Comparison of ENCODE assay signal across 10 mouse cellular contexts in the genomic region with DNA sequence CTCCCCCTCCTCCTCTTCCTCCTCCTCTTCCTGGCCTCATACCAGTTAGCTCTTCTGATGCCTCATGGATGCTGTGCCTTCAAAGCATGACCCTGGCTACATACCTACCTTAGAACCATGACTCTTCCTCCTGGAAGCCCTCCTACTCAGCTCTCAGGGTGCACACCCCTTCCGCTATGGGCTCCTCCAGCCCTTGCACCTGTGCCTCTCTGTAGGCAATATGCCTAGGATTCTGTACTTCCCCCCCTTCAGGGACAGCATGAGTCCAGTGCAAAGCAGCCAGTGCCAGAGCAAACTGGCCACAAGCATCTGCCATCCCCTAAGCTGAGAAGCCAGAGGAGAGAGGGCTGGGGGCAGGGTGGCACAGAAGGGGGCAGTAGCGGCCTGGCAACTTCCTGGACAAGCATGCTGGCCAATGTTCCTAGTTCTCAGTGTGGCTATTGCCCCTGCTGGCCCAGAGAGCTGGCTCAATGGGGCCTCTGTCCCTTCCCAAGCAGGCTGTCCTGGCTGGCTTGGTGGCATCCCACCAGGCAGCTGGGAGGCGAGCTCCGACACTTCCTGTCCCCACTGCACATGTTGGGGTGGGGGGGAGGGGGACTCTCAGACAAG. TPM values are rescaled to one million over a fixed set of nuclear protein-coding genes. Genes with fewer than 3 reads are reported as not detected.
DNase-seq lines count a peak whose midpoint lies in the region; ATAC-seq and TF ChIP-seq lines count a peak whose summit lies in the region.
"Had no signal": no experiment of that assay in that cellular context is flagged by ENCODE, and none has a peak within 500 bp of the region (broad histone marks: within the 10 kb centered on the region; RNA-seq: fewer than 3 reads in every experiment).

No protein-coding gene starts in this region.

- H3K4me1 ChIP-seq in heart, embryonic 13.5 days = peaks cover 83% of the 10 kb centered on the region
- peaks cover under 1% of the 10 kb centered on the region for H3K4me1 ChIP-seq in forebrain, embryonic 14.5 days (ENCODE audit: control insufficient read depth, insufficient read depth, low read length)

- TF ChIP-seq POLR2A in myocyte (IDR thresholded peaks at IDR 0.05; ENCODE audit: insufficient read length, low read depth) = no peak

- H3K79me2 ChIP-seq in myocyte (ENCODE audit: control insufficient read depth, insufficient read depth) = peaks cover 30% of the 10 kb centered on the region

- 81% methylated on average over 4 of the region's 4 CpGs for WGBS in heart, embryonic 13.5 days
- 63% methylated on average over 4 of the region's 4 CpGs for WGBS in forebrain, embryonic 14.5 days

- peaks cover 53% of the 10 kb centered on the region for H3K36me3 ChIP-seq in heart, embryonic 13.5 days
- peaks cover 24% of the 10 kb centered on the region for H3K36me3 ChIP-seq in myocyte (ENCODE audit: control insufficient read depth, insufficient read depth)
- H3K36me3 ChIP-seq in forebrain, embryonic 14.5 days (ENCODE audit: control insufficient read depth, insufficient read depth, low read length) = no peaks in the 10 kb centered on the region

- no peak for ATAC-seq in heart, embryonic 13.5 days (ENCODE audit: extremely low read depth, insufficient number of reproducible peaks, low FRiP score, low TSS enrichment)
- ATAC-seq in granulocyte monocyte progenitor cell, adult 5-6 weeks (replicated peaks; ENCODE audit: poor library complexity, severe bottlenecking) = no peak
- no peak for ATAC-seq in erythroid progenitor cell, adult 5-6 weeks (replicated peaks; ENCODE audit: low FRiP score, poor library complexity, severe bottlenecking)
- ATAC-seq in forebrain, embryonic 14.5 days = no peak

- H3K27ac ChIP-seq in heart, embryonic 13.5 days (replicated peaks) = 0 out of 2 replicates have a peak overlapping the region, but pooled peaks have one; percentile 8
- H3K27ac ChIP-seq in forebrain, embryonic 14.5 days (ENCODE audit: low read depth, low read length) = no peak overlapping the region

- H3K4me3 ChIP-seq in heart, embryonic 13.5 days = no peak overlapping the region
- H3K4me3 ChIP-seq in myocyte = no peak overlapping the region
- H3K4me3 ChIP-seq in forebrain, embryonic 14.5 days (ENCODE audit: low read depth, low read length) = no peak overlapping the region
- H3K4me3 ChIP-seq: kidney, embryonic 15.5 days had no signal

- H3ac ChIP-seq in myocyte (ENCODE audit: control insufficient read depth, insufficient read length) = no peak overlapping the region

- no peaks in the 10 kb centered on the region for H3K27me3 ChIP-seq in heart, embryonic 13.5 days (replicated peaks)
- H3K27me3 ChIP-seq in myocyte (ENCODE audit: control insufficient read depth, insufficient read depth, insufficient read length) = no peaks in the 10 kb centered on the region
- H3K27me3 ChIP-seq in forebrain, embryonic 14.5 days (replicated peaks; ENCODE audit: control insufficient read depth, insufficient read depth, low read length) = no peaks in the 10 kb centered on the region
- H3K27me3 ChIP-seq: kidney, embryonic 15.5 days had no signal

- no peak overlapping the region for H3K4me2 ChIP-seq in heart, embryonic 13.5 days
- no peak overlapping the region for H3K4me2 ChIP-seq in myocyte (ENCODE audit: low read depth)
- H3K4me2 ChIP-seq in forebrain, embryonic 14.5 days (ENCODE audit: low read length) = no peak overlapping the region
- H3K4me2 ChIP-seq: kidney, embryonic 15.5 days had no signal

- DNase-seq in heart, adult 18-20 months = no peak
- DNase-seq in cerebellum, adult 9-10 months = peak; percentile 58
- DNase-seq in layer of hippocampus, adult 18-20 months (ENCODE audit: low spot score in 2 of 2) = peak; percentile 64 to 84
- DNase-seq in forebrain, embryonic 14.5 days (ENCODE audit: low spot score) = no peak
- DNase-seq: adrenal gland, postnatal 36 days had no signal

- no peaks in the 10 kb centered on the region for H3K9me3 ChIP-seq in heart, embryonic 13.5 days
- H3K9me3 ChIP-seq in forebrain, embryonic 14.5 days (replicated peaks; ENCODE audit: control insufficient read depth, low read length) = no peaks in the 10 kb centered on the region
- H3K9me3 ChIP-seq: kidney, embryonic 15.5 days had no signal

- H3K9ac ChIP-seq in heart, embryonic 13.5 days = no peak overlapping the region; the same call in 1 of the 2 replicates
- H3K9ac ChIP-seq in forebrain, embryonic 14.5 days (ENCODE audit: low read length) = no peak overlapping the region
- H3K9ac ChIP-seq: kidney, embryonic 15.5 days had no signal

TF ChIP-seq in myocyte, 11 proteins besides CTCF, POLR2A, EP300 and RAD21:
- TF ChIP-seq TCF3 (IDR thresholded peaks at IDR 0.05; ENCODE audit: insufficient read length, low read depth) (no peak), REST (IDR thresholded peaks at IDR 0.05; ENCODE audit: insufficient read depth, insufficient read length) (no peak), TCF12 (IDR thresholded peaks at IDR 0.05; ENCODE audit: insufficient read depth, poor library complexity, severe bottlenecking) (no peak), POLR2AphosphoS2 (IDR thresholded peaks at IDR 0.05; ENCODE audit: insufficient read length, low read depth) (no peak), SRF (IDR thresholded peaks at IDR 0.05; ENCODE audit: control insufficient read depth, insufficient read length, low read depth) (no peak), MYOD1 (IDR thresholded peaks at IDR 0.05; ENCODE audit: control insufficient read depth in 1 of 3, insufficient read length in 2 of 3, low read depth in 2 of 3) (peak; percentile 46 to 76 (median 53)), MYOG (IDR thresholded peaks at IDR 0.05; ENCODE audit: control insufficient read depth in 1 of 3, insufficient read depth in 1 of 3, insufficient read length in 2 of 3, low read depth in 2 of 3) (peak in 1 of 3 experiments; percentile 70), E2F4 (IDR thresholded peaks at IDR 0.05; ENCODE audit: insufficient read depth) (no peak), USF1 (IDR thresholded peaks at IDR 0.05; ENCODE audit: low read depth) (no peak), MAX (IDR thresholded peaks at IDR 0.05; ENCODE audit: low read depth) (no peak), CEBPB (IDR thresholded peaks at IDR 0.05; ENCODE audit: insufficient read depth, poor library complexity, severe bottlenecking) (no peak)

RNA-seq across cellular contexts. Expression of a gene that starts 28.8 kb away (rescaled TPM):
- 20.8 and 22.6 TPM in 2 replicates for polyA plus RNA-seq in heart, embryonic 13.5 days (2015; fragmentation: Nextera tagmentation; extraction: Ambion mirVana)
- 10 to 100 TPM; 33.9 to 34.9 TPM for total RNA-seq in heart, adult 18-20 months (2021)
- 10 to 100 TPM; 61.8 to 65.7 TPM for total RNA-seq in layer of hippocampus, adult 18-20 months (2021)
- polyA plus RNA-seq in myocyte (2012; fragmentation: generic; extraction: Trizol) = 86.2 TPM
- 0.54 and 1.5 TPM in 2 replicates for total RNA-seq in granulocyte monocyte progenitor cell, adult 5-6 weeks (2014; fragmentation: Nextera tagmentation)
- 1.3 and 1.6 TPM in 2 replicates for total RNA-seq in granulocyte monocyte progenitor cell, adult 5-6 weeks (2017)
- 2.5 and 2.9 TPM in 2 replicates for total RNA-seq in erythroid progenitor cell, adult 5-6 weeks (2015; ENCODE audit: low replicate concordance)
- total RNA-seq in erythroid progenitor cell, adult 5-6 weeks (2017; ENCODE audit: low replicate concordance) = 0.61 and 1.3 TPM in 2 replicates
- 8.0 and 9.8 TPM in 2 replicates for polyA plus RNA-seq in forebrain, embryonic 14.5 days (2014; fragmentation: Nextera tagmentation; extraction: Ambion mirVana)

RNA-seq across cellular contexts. Expression of a gene that starts 46.1 kb away (rescaled TPM):
- polyA plus RNA-seq in heart, embryonic 13.5 days (2015; fragmentation: Nextera tagmentation; extraction: Ambion mirVana) = 93.7 and 99.8 TPM in 2 replicates
- 100 to 1,000 TPM; 287 to 306 TPM for total RNA-seq in heart, adult 18-20 months (2021)
- 10 to 100 TPM; 26.8 to 30.1 TPM for total RNA-seq in layer of hippocampus, adult 18-20 months (2021)
- 14.1 TPM for polyA plus RNA-seq in myocyte (2012; fragmentation: generic; extraction: Trizol)
- total RNA-seq in granulocyte monocyte progenitor cell, adult 5-6 weeks (2014; fragmentation: Nextera tagmentation) = 91.9 and 93.5 TPM in 2 replicates
- 21.8 and 23.8 TPM in 2 replicates for total RNA-seq in granulocyte monocyte progenitor cell, adult 5-6 weeks (2017)
- 4.2 and 14.1 TPM in 2 replicates for total RNA-seq in erythroid progenitor cell, adult 5-6 weeks (2015; ENCODE audit: low replicate concordance)
- 0.91 and 1.9 TPM in 2 replicates for total RNA-seq in erythroid progenitor cell, adult 5-6 weeks (2017; ENCODE audit: low replicate concordance)
- polyA plus RNA-seq in forebrain, embryonic 14.5 days (2014; fragmentation: Nextera tagmentation; extraction: Ambion mirVana) = 25.3 and 28.2 TPM in 2 replicates

Comparison
In these comparisons a context has a peak if more than half of its experiments do, and no peak if none do; other contexts are left out.
1. DNase-seq: peak in cerebellum, adult 9-10 months (single experiment) and layer of hippocampus, adult 18-20 months (2 of 2); none in heart, adult 18-20 months (0 of 2) and forebrain, embryonic 14.5 days (single experiment).
2. RNA of a gene that starts 28.8 kb away (total RNA-seq): 61.8 to 65.7 TPM in layer of hippocampus, adult 18-20 months and 33.9 to 34.9 TPM in heart, adult 18-20 months; 0.61 to 2.9 TPM in erythroid progenitor cell, adult 5-6 weeks and 0.54 to 1.6 TPM in granulocyte monocyte progenitor cell, adult 5-6 weeks; every median in the first group is over 4 times any median in the second.